Mouse (Mus musculus): ENCODE results near the gene Chchd3.
A peak's percentile ranks its signal among the peaks of the same experiment; 100 is the strongest.

The Chchd3 gene

GRCm38 (mm10) chr6:32931106-32931770 lies 128.8 kb downstream of the Chchd3 start:
- no peak for DNase-seq

GRCm38 (mm10) chr6:32922391-32922790 lies 137.7 kb downstream of the Chchd3 start:
- DNase-seq = no peak

- no peak for DNase-seq
These were observed 140.0 kb downstream of the Chchd3 start for GRCm38 (mm10) chr6:32920091-32920490.

- no peak for DNase-seq
These were observed 149.4 kb downstream of the Chchd3 start for GRCm38 (mm10) chr6:32910692-32911091.

GRCm38 (mm10) chr6:32899061-32899460 lies 161.0 kb downstream of the Chchd3 start:
- no peak for DNase-seq

- no peak for DNase-seq
These were observed 166.0 kb downstream of the Chchd3 start for GRCm38 (mm10) chr6:32894100-32894499.

GRCm38 (mm10) chr6:32890726-32891125 lies 169.3 kb downstream of the Chchd3 start:
- peak; percentile 58 for DNase-seq

GRCm38 (mm10) chr6:32888894-32889529 lies 171.0 kb downstream of the Chchd3 start:
- peak; percentile 80 for DNase-seq

- DNase-seq = no peak
These were observed 181.5 kb downstream of the Chchd3 start for GRCm38 (mm10) chr6:32878586-32878985.

GRCm38 (mm10) chr6:32874176-32874575 lies 185.9 kb downstream of the Chchd3 start:
- DNase-seq = no peak

GRCm38 (mm10) chr6:32872805-32873204 lies 187.3 kb downstream of the Chchd3 start:
- peak; percentile 12 for DNase-seq

GRCm38 (mm10) chr6:32850960-32851359 lies 209.1 kb downstream of the Chchd3 start:
- DNase-seq = no peak

GRCm38 (mm10) chr6:32848974-32849373 lies 211.1 kb downstream of the Chchd3 start:
- no peak for DNase-seq

GRCm38 (mm10) chr6:32845463-32845862 lies 214.6 kb downstream of the Chchd3 start:
- no peak for DNase-seq

- DNase-seq = no peak
These were observed 222.1 kb downstream of the Chchd3 start for GRCm38 (mm10) chr6:32837939-32838301.

GRCm38 (mm10) chr6:32837165-32837938 lies 222.7 kb downstream of the Chchd3 start:
- no peak for DNase-seq

GRCm38 (mm10) chr6:32823856-32824620 lies 236.0 kb downstream of the Chchd3 start:
- no peak for DNase-seq

GRCm38 (mm10) chr6:32818961-32819360 lies 241.1 kb downstream of the Chchd3 start:
- no peak for DNase-seq

GRCm38 (mm10) chr6:32808796-32809195 lies 251.3 kb downstream of the Chchd3 start:
- DNase-seq = no peak

GRCm38 (mm10) chr6:32807771-32808170 lies 252.3 kb downstream of the Chchd3 start:
- DNase-seq = no peak

GRCm38 (mm10) chr6:32803646-32804045 lies 256.4 kb downstream of the Chchd3 start:
- no peak for DNase-seq

GRCm38 (mm10) chr6:32801776-32802175 lies 258.3 kb downstream of the Chchd3 start:
- no peak for DNase-seq

GRCm38 (mm10) chr6:32797525-32797924 lies 262.5 kb downstream of the Chchd3 start:
- no peak for DNase-seq

Data from kidney, adult 9 months (tissue).